ENCODE assay signal across 9 mouse cellular contexts in genomic region chr10:76732881-76733676, GRCm38 (mm10). TPM values are rescaled to one million over a fixed set of nuclear protein-coding genes. Genes with fewer than 3 reads are reported as not detected.
DNase-seq lines count a peak whose midpoint lies in the region; ATAC-seq and TF ChIP-seq lines count a peak whose summit lies in the region.
"Had no signal": no experiment of that assay in that cellular context is flagged by ENCODE, and none has a peak within 500 bp of the region (broad histone marks: within the 10 kb centered on the region; RNA-seq: fewer than 3 reads in every experiment).

No protein-coding gene starts in this region.

- H3K4me2 ChIP-seq in intestine, postnatal 0 days (replicated peaks; ENCODE audit: low read depth), result peak overlapping the region; percentile 45
- peak overlapping the region; percentile 26 for H3K4me2 ChIP-seq in limb, embryonic 11.5 days (ENCODE audit: low read depth, severe bottlenecking)
- peak overlapping the region; percentile 28 for H3K4me2 ChIP-seq in midbrain, embryonic 15.5 days

- no peaks in the 10 kb centered on the region for H3K9me3 ChIP-seq in intestine, postnatal 0 days (ENCODE audit: control insufficient read depth)
- H3K9me3 ChIP-seq in limb, embryonic 11.5 days (ENCODE audit: control insufficient read depth, low read length), result no peaks in the 10 kb centered on the region
- H3K9me3 ChIP-seq in midbrain, embryonic 15.5 days, result no peaks in the 10 kb centered on the region

- no peaks in the 10 kb centered on the region for H3K27me3 ChIP-seq in intestine, postnatal 0 days (replicated peaks; ENCODE audit: control insufficient read depth, insufficient read depth, low read length)
- H3K27me3 ChIP-seq in limb, embryonic 11.5 days (ENCODE audit: control insufficient read depth, insufficient read depth, low read length), result no peaks in the 10 kb centered on the region
- H3K27me3 ChIP-seq in midbrain, embryonic 15.5 days (replicated peaks), result no peaks in the 10 kb centered on the region
- H3K27me3 ChIP-seq in testis, adult 2 months (ENCODE audit: control insufficient read depth, insufficient read depth, low read length), result no peaks in the 10 kb centered on the region

- ATAC-seq in intestine, postnatal 0 days, result peak; percentile 60
- ATAC-seq in limb, embryonic 11.5 days (ENCODE audit: insufficient number of reproducible peaks, low FRiP score, low TSS enrichment, low read depth), result peak; percentile 89
- peak; percentile 83 for ATAC-seq in midbrain, embryonic 15.5 days (replicated peaks)
- ATAC-seq: Patski had no signal

- H3K9ac ChIP-seq in intestine, postnatal 0 days (ENCODE audit: low read depth, low read length), result no peak overlapping the region; the same call in 1 of the 2 replicates
- H3K9ac ChIP-seq in limb, embryonic 11.5 days (ENCODE audit: low read length), result 0 out of 2 replicates have a peak overlapping the region, but pooled peaks have one; percentile 5
- H3K9ac ChIP-seq in midbrain, embryonic 15.5 days, result peak overlapping the region; percentile 24; the same call in 1 of the 2 replicates

- WGBS in intestine, postnatal 0 days, result 14% methylated on average over 17 of the region's 17 CpGs
- 8% methylated on average over 17 of the region's 17 CpGs for WGBS in limb, embryonic 11.5 days
- WGBS in midbrain, embryonic 15.5 days, result 21% methylated on average over 17 of the region's 17 CpGs

- peak overlapping the region; percentile 70 for H3K27ac ChIP-seq in intestine, postnatal 0 days (ENCODE audit: low read depth, low read length)
- H3K27ac ChIP-seq in limb, embryonic 11.5 days (replicated peaks; ENCODE audit: low read depth, low read length), result peak overlapping the region; percentile 79
- no peak overlapping the region for H3K27ac ChIP-seq in midbrain, embryonic 15.5 days
- H3K27ac ChIP-seq in testis, adult 2 months (ENCODE audit: control insufficient read depth, insufficient read depth, low read depth, low read length), result no peak overlapping the region; the same call in 1 of the 2 replicates

- H3K4me3 ChIP-seq in intestine, postnatal 0 days (ENCODE audit: low read depth, low read length), result no peak overlapping the region
- 0 out of 2 replicates have a peak overlapping the region, but pooled peaks have one; percentile 1 for H3K4me3 ChIP-seq in limb, embryonic 11.5 days (ENCODE audit: low read depth, low read length)
- H3K4me3 ChIP-seq in midbrain, embryonic 15.5 days, result no peak overlapping the region
- no peak overlapping the region for H3K4me3 ChIP-seq in testis, adult 2 months (ENCODE audit: control insufficient read depth, low read depth, low read length)

- peak; percentile 89 for TF ChIP-seq CTCF in intestine, postnatal 0 days (IDR thresholded peaks at IDR 0.05; ENCODE audit: low read depth)
- peak; percentile 49; the same call in 1 of the 2 replicates for TF ChIP-seq CTCF in testis, adult 2 months (IDR thresholded peaks at IDR 0.05; ENCODE audit: control insufficient read depth, insufficient read depth, insufficient replicate concordance, low read depth, low read length)

- H3K36me3 ChIP-seq in intestine, postnatal 0 days (ENCODE audit: control insufficient read depth, insufficient read depth), result no peaks in the 10 kb centered on the region
- H3K36me3 ChIP-seq in limb, embryonic 11.5 days (ENCODE audit: control insufficient read depth, insufficient read depth, low read length), result no peaks in the 10 kb centered on the region
- H3K36me3 ChIP-seq in midbrain, embryonic 15.5 days (replicated peaks), result no peaks in the 10 kb centered on the region
- H3K36me3 ChIP-seq in testis, adult 2 months (ENCODE audit: control insufficient read depth, insufficient read depth, low read length), result no peaks in the 10 kb centered on the region

- TF ChIP-seq POLR2A in testis, adult 2 months (IDR thresholded peaks at IDR 0.05; ENCODE audit: control insufficient read depth, low read depth, low read length), result no peak

- peak; percentile 77 to 82 for DNase-seq in left cerebral cortex, adult 18-20 months (ENCODE audit: low spot score in 2 of 2)
- no peak for DNase-seq in left cerebral cortex, adult 11 months (ENCODE audit: low spot score)
- peak; percentile 81 for DNase-seq in embryo, embryonic 9.5 days (ENCODE audit: extremely low spot score)
- peak; percentile 99 for DNase-seq in heart, adult 11 months
- DNase-seq in limb, embryonic 11.5 days (ENCODE audit: low spot score), result peak; percentile 91

- peaks cover 3% of the 10 kb centered on the region; the same call in 1 of the 2 replicates for H3K4me1 ChIP-seq in intestine, postnatal 0 days (replicated peaks; ENCODE audit: control insufficient read depth, insufficient read depth, low read length)
- peaks cover 26% of the 10 kb centered on the region for H3K4me1 ChIP-seq in limb, embryonic 11.5 days (ENCODE audit: control insufficient read depth, insufficient read depth, low read length)
- peaks cover 14% of the 10 kb centered on the region for H3K4me1 ChIP-seq in midbrain, embryonic 15.5 days
- H3K4me1 ChIP-seq in testis, adult 2 months (ENCODE audit: control insufficient read depth, insufficient read depth, low read length), result peaks cover 4% of the 10 kb centered on the region

RNA-seq across cellular contexts. Expression of gene Col6a1, which starts 7.1 kb away (rescaled TPM):
- 10 to 100 TPM; 48.6 to 52.8 TPM for total RNA-seq in left cerebral cortex, adult 18-20 months (2021)
- 112 and 113 TPM in 2 replicates for polyA plus RNA-seq in intestine, postnatal 0 days (2015; fragmentation: Nextera tagmentation; extraction: Ambion mirVana)
- 9.7 and 11.1 TPM in 2 replicates for polyA plus RNA-seq in limb, embryonic 11.5 days (2014; fragmentation: Nextera tagmentation; extraction: Ambion mirVana)
- 20.0 and 22.1 TPM in 2 replicates for polyA plus RNA-seq in midbrain, embryonic 15.5 days (2015; fragmentation: Nextera tagmentation; extraction: Ambion mirVana)
- polyA plus RNA-seq in testis, adult 2 months (2012; rRNA removed), result 15.4 and 21.1 TPM in 2 replicates

Comparison
In these comparisons a context has a peak if more than half of its experiments do, and no peak if none do; other contexts are left out.
1. H3K27ac ChIP-seq: peak in intestine, postnatal 0 days (single experiment) and limb, embryonic 11.5 days (single experiment); none in midbrain, embryonic 15.5 days (single experiment) and testis, adult 2 months (single experiment).
2. Peak in every context shown above with its lines, with median percentiles within 50 percentile points of each other: ATAC-seq and H3K4me2 ChIP-seq.